Mouse (Mus musculus): ENCODE data around the gene Atg101. TPM values are rescaled to one million over a fixed set of nuclear protein-coding genes. Genes with fewer than 3 reads are reported as not detected.
"Not testable (repeated sequence)": the region's sequence is repeated elsewhere in the genome, so short reads cannot be mapped to it uniquely, and the experiment has no call there.

The Atg101 gene
- polyA plus RNA-seq, 1 experiment from 2014 or later: 69.7 TPM

DNA sequence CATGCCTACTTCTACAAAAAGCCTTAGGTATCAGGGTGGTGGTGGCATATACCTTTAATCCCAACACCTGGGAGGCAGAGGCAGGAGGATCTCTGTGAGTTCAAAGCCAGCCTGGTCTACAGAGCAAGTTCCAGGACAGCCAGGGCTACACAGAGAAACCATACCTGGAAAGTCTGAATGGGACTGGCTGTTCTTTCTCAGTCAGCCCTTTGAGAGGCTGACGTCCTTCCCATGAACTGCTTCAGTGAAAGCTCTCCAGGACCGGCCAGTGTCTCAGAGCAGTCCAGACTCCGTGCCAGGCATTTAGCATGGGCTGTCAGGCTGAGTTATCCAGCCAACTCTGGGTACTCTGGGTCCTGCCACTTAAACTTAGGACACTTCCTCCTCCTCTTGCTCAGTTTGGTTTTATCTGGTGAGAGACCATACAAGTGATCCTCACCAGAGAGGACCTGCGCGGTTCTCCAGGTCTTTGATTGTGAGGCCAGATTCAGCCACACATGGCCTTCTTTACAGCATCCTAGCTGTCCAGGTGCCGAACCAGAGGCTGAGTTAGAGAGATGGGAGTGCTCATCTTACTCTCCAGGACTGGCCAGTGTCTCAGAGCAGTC, 36.0 kb downstream of the Atg101 start:
- Histone ChIP-seq H3K4me2 (no peak overlapping the region), H3K36me3 (no peaks in the 10 kb centered on the region), H3K4me1 (peaks cover 9% of the 10 kb centered on the region; the same call in 1 of the 2 replicates), H3K9me3 (no peaks in the 10 kb centered on the region), H3K27ac (no peak overlapping the region), H3K4me3 (no peak overlapping the region), H3K27me3 (no peaks in the 10 kb centered on the region), H3K9ac (no peak overlapping the region)
- ATAC-seq (ENCODE audit: insufficient number of reproducible peaks, low FRiP score, low TSS enrichment, low read depth): no peak
- WGBS: 77% methylated on average over 6 of the region's 6 CpGs

GRCm38 (mm10) chr15:101320618-101321041, 36.6 kb downstream of the Atg101 start:
- 43% methylated on average over 6 of the region's 6 CpGs for WGBS
- H3K9ac ChIP-seq: no peak overlapping the region
- peaks cover 7% of the 10 kb centered on the region; the same call in 1 of the 2 replicates for H3K4me1 ChIP-seq
- no peak overlapping the region for H3K4me2 ChIP-seq
- H3K36me3 ChIP-seq: no peaks in the 10 kb centered on the region
- H3K27me3 ChIP-seq: no peaks in the 10 kb centered on the region
- H3K4me3 ChIP-seq: no peak overlapping the region
- no peak overlapping the region for H3K27ac ChIP-seq
- H3K9me3 ChIP-seq: no peaks in the 10 kb centered on the region
- no peak for ATAC-seq (ENCODE audit: insufficient number of reproducible peaks, low FRiP score, low TSS enrichment, low read depth)

GRCm38 (mm10) chr15:101321126-101321525, 37.1 kb downstream of the Atg101 start:
- Histone ChIP-seq H3K4me3 (no peak overlapping the region), H3K27me3 (no peaks in the 10 kb centered on the region), H3K9me3 (no peaks in the 10 kb centered on the region), H3K4me1 (peaks cover 3% of the 10 kb centered on the region; the same call in 1 of the 2 replicates), H3K4me2 (no peak overlapping the region), H3K36me3 (no peaks in the 10 kb centered on the region), H3K27ac (no peak overlapping the region), H3K9ac (no peak overlapping the region)
- no peak for ATAC-seq (ENCODE audit: insufficient number of reproducible peaks, low FRiP score, low TSS enrichment, low read depth)
- 51% methylated on average over 5 of the region's 5 CpGs for WGBS

DNA sequence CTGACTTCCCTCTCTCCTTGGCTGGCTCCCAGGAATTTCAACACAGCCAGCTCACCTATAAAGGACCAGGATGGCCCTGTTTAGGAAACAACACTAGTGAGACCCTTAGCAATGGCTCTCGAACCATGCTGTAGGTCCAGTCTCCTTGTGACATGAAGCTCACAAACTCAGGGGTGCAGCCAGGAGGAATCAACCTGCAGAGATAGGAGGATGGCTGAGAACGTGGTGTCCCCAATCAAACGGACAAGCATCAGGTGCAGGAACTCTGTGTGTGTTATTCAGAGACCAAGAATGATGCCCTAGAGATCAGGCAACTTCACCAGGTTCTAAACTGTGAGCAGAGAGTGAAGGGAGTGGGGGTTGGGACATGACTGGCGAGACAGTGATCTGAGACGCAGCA, 38.0 kb downstream of the Atg101 start:
- 84% methylated on average over 5 of the region's 5 CpGs for WGBS
- H3K9me3 ChIP-seq: no peaks in the 10 kb centered on the region
- H3K9ac ChIP-seq: no peak overlapping the region
- no peak for ATAC-seq (ENCODE audit: insufficient number of reproducible peaks, low FRiP score, low TSS enrichment, low read depth)
- H3K4me2 ChIP-seq: no peak overlapping the region
- H3K27me3 ChIP-seq: no peaks in the 10 kb centered on the region
- H3K4me1 ChIP-seq: peaks cover 2% of the 10 kb centered on the region; the same call in 1 of the 2 replicates
- no peak overlapping the region for H3K27ac ChIP-seq
- H3K36me3 ChIP-seq: no peaks in the 10 kb centered on the region
- no peak overlapping the region for H3K4me3 ChIP-seq

GRCm38 (mm10) chr15:101322640-101323039, 38.6 kb downstream of the Atg101 start:
- Histone ChIP-seq H3K9ac (no peak overlapping the region), H3K9me3 (no peaks in the 10 kb centered on the region), H3K4me1 (peaks cover 6% of the 10 kb centered on the region; the same call in 1 of the 2 replicates), H3K27me3 (no peaks in the 10 kb centered on the region), H3K4me3 (no peak overlapping the region), H3K36me3 (no peaks in the 10 kb centered on the region), H3K27ac (no peak overlapping the region), H3K4me2 (no peak overlapping the region)
- ATAC-seq (ENCODE audit: insufficient number of reproducible peaks, low FRiP score, low TSS enrichment, low read depth): no peak
- WGBS: 82% methylated on average over 7 of the region's 7 CpGs

- H3K36me3 ChIP-seq: no peaks in the 10 kb centered on the region
- WGBS: 87% methylated on average over 5 of the region's 5 CpGs
- no peak for ATAC-seq (ENCODE audit: insufficient number of reproducible peaks, low FRiP score, low TSS enrichment, low read depth)
These were observed 39.4 kb downstream of the Atg101 start for GRCm38 (mm10) chr15:101323511-101323910.

GRCm38 (mm10) chr15:101324409-101324808, 40.3 kb downstream of the Atg101 start:
- not testable (repeated sequence) for H3K27ac ChIP-seq; H3K4me2 ChIP-seq; H3K9ac ChIP-seq; ATAC-seq (ENCODE audit: insufficient number of reproducible peaks, low FRiP score, low TSS enrichment, low read depth); H3K4me3 ChIP-seq; H3K27me3 ChIP-seq; H3K36me3 ChIP-seq; H3K9me3 ChIP-seq
- H3K4me1 ChIP-seq: peaks cover 10% of the 10 kb centered on the region; the same call in 1 of the 2 replicates

More at GRCm38 (mm10) chr15:101323511-101323910, 39.4 kb downstream of the Atg101 start:
- Histone ChIP-seq H3K9me3 (no peaks in the 10 kb centered on the region), H3K4me3 (no peak overlapping the region), H3K4me2 (no peak overlapping the region), H3K27me3 (no peaks in the 10 kb centered on the region), H3K27ac (no peak overlapping the region), H3K9ac (no peak overlapping the region), H3K4me1 (peaks cover 6% of the 10 kb centered on the region; the same call in 1 of the 2 replicates)

DNA sequence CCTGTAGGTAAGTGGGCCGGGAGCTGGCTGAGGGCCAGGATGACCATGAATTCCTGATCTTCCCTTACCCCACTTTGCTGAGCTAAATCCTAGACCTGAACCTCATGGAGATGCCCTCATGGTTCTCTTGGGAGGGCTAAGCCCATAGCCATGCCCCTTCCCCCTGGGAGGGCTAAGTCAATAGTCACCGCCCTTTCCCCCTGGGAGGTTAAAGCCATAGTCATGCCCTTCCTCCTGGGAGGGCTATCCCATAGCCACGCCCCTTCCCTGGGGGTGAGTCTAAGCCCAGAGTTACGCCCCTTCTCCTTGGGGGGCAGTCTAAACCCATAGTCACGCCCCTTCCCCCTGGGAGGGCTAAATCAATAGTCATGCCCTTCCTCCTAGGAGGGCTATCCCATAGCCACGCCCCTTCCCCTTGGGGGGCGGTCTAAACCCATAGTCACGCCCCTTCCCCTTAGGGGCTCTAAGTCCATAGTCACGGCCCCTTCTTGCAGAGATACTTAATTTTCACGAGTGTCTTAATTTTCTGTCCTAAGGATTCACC, 42.0 kb downstream of the Atg101 start:
- H3K4me3 ChIP-seq: no peak overlapping the region
- peak overlapping the region; percentile 28; the same call in 1 of the 2 replicates for H3K27ac ChIP-seq
- no peaks in the 10 kb centered on the region for H3K36me3 ChIP-seq
- 45% methylated on average over 10 of the region's 10 CpGs for WGBS
- H3K4me1 ChIP-seq: peaks cover 13% of the 10 kb centered on the region; the same call in 1 of the 2 replicates
- no peak for ATAC-seq (ENCODE audit: insufficient number of reproducible peaks, low FRiP score, low TSS enrichment, low read depth)
- no peak overlapping the region for H3K9ac ChIP-seq
- H3K4me2 ChIP-seq: no peak overlapping the region
- H3K27me3 ChIP-seq: no peaks in the 10 kb centered on the region
- H3K9me3 ChIP-seq: no peaks in the 10 kb centered on the region

DNA sequence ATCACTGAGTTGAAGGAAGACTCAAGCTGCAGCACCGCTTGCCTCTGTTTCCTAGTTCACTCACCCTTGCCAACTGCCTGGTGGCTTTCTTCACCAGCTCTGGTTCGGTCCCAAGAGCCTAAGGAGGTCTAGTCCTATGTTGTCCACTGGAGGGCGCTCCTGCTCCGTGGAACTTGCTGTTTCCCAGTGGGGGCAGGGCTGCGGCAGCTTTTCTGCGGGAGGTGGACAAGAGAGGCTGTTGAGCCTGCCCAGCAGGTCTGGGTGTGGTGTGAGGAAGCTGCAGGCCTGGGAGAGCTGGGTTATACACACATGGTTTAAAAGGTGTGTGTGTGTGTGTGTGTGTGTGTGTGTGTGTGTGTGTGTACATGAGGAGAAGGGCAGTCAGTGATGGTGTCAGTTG, 43.2 kb downstream of the Atg101 start:
- no peak overlapping the region for H3K4me2 ChIP-seq
- H3K36me3 ChIP-seq: no peaks in the 10 kb centered on the region
- ATAC-seq (ENCODE audit: insufficient number of reproducible peaks, low FRiP score, low TSS enrichment, low read depth): no peak
- H3K27me3 ChIP-seq: no peaks in the 10 kb centered on the region
- no peaks in the 10 kb centered on the region for H3K9me3 ChIP-seq
- H3K4me3 ChIP-seq: no peak overlapping the region
- 7% methylated on average over 6 of the region's 6 CpGs for WGBS
- peaks cover 25% of the 10 kb centered on the region for H3K4me1 ChIP-seq
- H3K9ac ChIP-seq: no peak overlapping the region
- peak overlapping the region; percentile 28; the same call in 1 of the 2 replicates for H3K27ac ChIP-seq

DNA sequence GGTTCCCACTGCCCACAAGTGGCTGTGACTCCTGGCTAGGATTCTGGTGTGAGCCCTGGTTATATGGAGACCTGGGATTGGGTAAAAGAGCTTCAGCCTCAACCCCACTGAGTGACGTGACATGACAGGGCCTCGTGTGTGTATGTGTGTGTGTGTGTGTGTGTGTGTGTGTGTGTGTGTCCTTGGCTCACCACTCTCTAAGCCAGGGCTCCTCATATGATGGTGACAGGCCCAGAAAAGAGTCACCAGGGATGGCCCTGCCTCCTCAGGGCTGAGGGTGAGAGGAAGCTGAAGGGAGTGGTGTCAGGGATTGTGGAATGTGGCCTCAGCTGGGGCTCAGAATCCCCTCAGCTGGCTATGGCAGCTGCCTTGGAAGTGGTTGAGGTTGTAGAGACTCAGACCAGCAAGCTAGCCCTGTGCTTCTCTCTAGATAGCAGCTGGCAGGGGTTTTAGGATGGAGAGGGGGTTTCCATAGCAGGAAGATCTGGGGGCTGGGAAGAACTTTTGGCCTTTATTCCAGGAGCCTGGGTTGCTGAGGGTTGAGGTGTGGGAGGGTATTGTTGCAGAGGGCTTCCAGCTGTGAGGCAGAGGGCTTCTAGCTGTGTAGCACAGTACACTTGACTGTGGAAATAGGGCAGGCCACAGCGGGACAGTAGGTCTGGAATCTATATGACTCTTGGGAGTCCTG, 44.9 kb downstream of the Atg101 start:
- no peaks in the 10 kb centered on the region for H3K36me3 ChIP-seq
- no peak overlapping the region for H3K9ac ChIP-seq
- no peaks in the 10 kb centered on the region for H3K27me3 ChIP-seq
- 57% methylated on average over 3 of the region's 3 CpGs for WGBS
- H3K4me1 ChIP-seq: peaks cover 35% of the 10 kb centered on the region
- H3K9me3 ChIP-seq: no peaks in the 10 kb centered on the region
- H3K27ac ChIP-seq: peak overlapping the region; percentile 11; the same call in 1 of the 2 replicates
- no peak for ATAC-seq (ENCODE audit: insufficient number of reproducible peaks, low FRiP score, low TSS enrichment, low read depth)
- no peak overlapping the region for H3K4me2 ChIP-seq
- H3K4me3 ChIP-seq: no peak overlapping the region

DNA sequence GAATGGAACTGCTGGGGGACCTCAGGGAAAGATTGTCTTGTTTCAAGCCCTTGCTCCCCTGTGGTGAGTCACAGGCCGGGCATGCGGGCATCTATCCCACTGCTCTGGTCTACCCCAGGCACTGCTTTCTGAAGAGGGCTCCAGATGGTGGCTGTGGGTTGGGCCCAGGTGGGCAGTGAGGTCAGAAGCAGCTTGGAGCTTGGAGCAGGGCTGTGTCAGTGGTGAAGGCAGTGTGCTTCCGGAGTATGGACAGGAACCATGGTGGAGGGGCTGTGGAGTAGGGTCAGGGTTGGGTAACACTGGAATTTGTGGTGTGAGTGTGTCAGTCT, 45.5 kb downstream of the Atg101 start:
- Histone ChIP-seq H3K9me3 (no peaks in the 10 kb centered on the region), H3K4me3 (no peak overlapping the region), H3K4me1 (peaks cover 35% of the 10 kb centered on the region), H3K36me3 (no peaks in the 10 kb centered on the region), H3K27ac (0 out of 2 replicates have a peak overlapping the region, but pooled peaks have one; percentile 11), H3K27me3 (no peaks in the 10 kb centered on the region), H3K4me2 (no peak overlapping the region), H3K9ac (no peak overlapping the region)
- WGBS: 71% methylated on average over 3 of the region's 3 CpGs
- no peak for ATAC-seq (ENCODE audit: insufficient number of reproducible peaks, low FRiP score, low TSS enrichment, low read depth)

DNA sequence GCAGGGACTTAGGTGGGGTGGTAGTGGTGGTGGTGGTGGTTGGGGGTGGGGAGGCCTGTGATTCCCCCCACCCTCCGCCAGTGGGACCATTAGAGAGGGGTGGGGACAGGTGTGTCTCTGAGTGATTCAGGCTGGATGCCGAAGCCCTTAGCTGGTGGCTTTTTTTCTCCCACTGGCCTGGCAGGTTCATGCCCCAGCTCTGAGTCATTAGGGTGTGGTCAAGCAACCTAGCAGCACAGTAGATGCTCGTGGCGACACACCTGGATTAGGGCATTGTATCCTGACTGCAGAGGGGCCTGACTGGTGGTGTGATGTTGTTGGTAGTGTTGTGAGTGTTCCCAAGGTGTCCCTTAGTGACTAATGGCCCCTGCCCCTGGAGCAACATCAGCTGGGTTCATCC, 47.0 kb downstream of the Atg101 start:
- no peaks in the 10 kb centered on the region for H3K36me3 ChIP-seq
- no peak overlapping the region for H3K9ac ChIP-seq
- H3K4me1 ChIP-seq: peaks cover 37% of the 10 kb centered on the region
- no peak overlapping the region for H3K4me2 ChIP-seq
- 0 out of 2 replicates have a peak overlapping the region, but pooled peaks have one; percentile 18 for H3K27ac ChIP-seq
- no peak for ATAC-seq (ENCODE audit: insufficient number of reproducible peaks, low FRiP score, low TSS enrichment, low read depth)
- no peaks in the 10 kb centered on the region for H3K27me3 ChIP-seq
- H3K4me3 ChIP-seq: no peak overlapping the region
- no peaks in the 10 kb centered on the region for H3K9me3 ChIP-seq
- 68% methylated on average over 4 of the region's 4 CpGs for WGBS

Measured in limb, embryonic 15.5 days (tissue).